Mouse (Mus musculus) monocyte, adult 5-6 weeks (primary cell): ENCODE measurements around the gene Slc1a4. TPM values are rescaled to one million over a fixed set of nuclear protein-coding genes. Genes with fewer than 3 reads are reported as not detected.

Source experiments
- ATAC-seq: fragments of 153-309, 156-312 bp; replicated peaks from 2 replicates; pipeline ENCODE4 v1.8.0; 2017; ENCODE audit warnings: mild to moderate bottlenecking; ENCODE audit not compliant: low TSS enrichment, insufficient number of reproducible peaks, severe bottlenecking, poor library complexity, low FRiP score
- total RNA-seq: library from RNA; stranded (forward); fragments of 200-1000, 200-491, 200-594 nt; gene quantifications from 3 replicates; pipeline ENCODE4 v1.2.3, GENCODE M21; 2017

Slc1a4 gene
- 0.58 to 0.76 TPM in 2 of 3 replicates, not detected in the other for total RNA-seq

- ATAC-seq = peak; percentile 87
Measured at GRCm38 (mm10) chr11:20332561-20333514, at the start of gene Slc1a4. Gene Slc1a4, minus strand, starts transcription at chr11:20332713.

GRCm38 (mm10) chr11:20380106-20380505 is 47.6 kb upstream of the Slc1a4 start:
- no peak for ATAC-seq

GRCm38 (mm10) chr11:20376642-20377041 is 44.1 kb upstream of the Slc1a4 start:
- no peak for ATAC-seq

DNA sequence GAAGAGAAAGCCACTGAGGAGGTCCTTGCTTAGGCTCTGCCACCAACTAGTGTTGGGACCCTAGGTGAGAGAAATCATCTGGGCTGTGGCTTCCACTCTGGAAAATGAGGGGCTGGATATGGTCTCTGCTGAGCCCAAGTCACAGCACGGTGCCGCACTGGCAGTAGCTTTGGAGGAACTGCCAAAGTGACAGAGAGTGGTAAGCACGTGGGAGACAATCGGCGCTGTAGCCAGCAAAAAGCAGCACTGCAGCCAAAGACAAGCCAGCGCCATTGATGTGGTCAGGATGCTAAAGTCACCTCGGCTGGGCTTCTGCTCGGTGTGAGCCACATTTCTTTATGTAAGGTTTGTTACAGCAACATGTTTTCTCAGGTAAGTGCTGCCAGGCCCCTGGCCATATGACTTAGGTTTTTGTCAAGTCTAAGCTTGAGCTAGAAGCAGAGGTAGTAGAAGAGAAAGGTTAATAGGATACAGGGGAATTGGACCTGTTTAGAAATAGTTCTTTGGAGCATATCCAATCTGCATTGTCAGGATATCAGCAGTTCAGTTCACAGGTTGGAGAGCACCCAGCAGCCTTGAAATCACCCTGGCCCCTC is 40.2 kb upstream of the Slc1a4 start:
- ATAC-seq = no peak

DNA sequence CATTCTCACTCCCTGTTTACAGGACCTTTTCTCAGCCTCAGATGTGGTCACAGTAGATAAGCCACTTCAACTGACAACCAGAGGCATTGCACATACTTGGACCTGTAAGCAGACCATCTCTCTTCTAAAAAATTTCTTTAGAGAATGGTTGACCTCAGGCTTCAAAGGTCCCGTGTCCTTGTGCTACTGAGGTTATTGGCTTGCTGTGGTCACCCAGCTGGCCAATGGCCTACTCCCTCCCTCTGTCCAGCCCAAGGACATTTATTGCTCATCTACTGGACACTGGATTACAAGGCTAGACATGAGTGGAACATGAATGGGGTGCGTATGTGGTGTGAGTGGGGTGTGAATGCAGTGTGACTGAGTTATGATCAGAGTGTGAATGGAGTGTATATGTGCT is 38.0 kb upstream of the Slc1a4 start:
- no peak for ATAC-seq

GRCm38 (mm10) chr11:20366456-20366855 is 33.9 kb upstream of the Slc1a4 start:
- no peak for ATAC-seq

GRCm38 (mm10) chr11:20361354-20361753 is 28.8 kb upstream of the Slc1a4 start:
- ATAC-seq = no peak

DNA sequence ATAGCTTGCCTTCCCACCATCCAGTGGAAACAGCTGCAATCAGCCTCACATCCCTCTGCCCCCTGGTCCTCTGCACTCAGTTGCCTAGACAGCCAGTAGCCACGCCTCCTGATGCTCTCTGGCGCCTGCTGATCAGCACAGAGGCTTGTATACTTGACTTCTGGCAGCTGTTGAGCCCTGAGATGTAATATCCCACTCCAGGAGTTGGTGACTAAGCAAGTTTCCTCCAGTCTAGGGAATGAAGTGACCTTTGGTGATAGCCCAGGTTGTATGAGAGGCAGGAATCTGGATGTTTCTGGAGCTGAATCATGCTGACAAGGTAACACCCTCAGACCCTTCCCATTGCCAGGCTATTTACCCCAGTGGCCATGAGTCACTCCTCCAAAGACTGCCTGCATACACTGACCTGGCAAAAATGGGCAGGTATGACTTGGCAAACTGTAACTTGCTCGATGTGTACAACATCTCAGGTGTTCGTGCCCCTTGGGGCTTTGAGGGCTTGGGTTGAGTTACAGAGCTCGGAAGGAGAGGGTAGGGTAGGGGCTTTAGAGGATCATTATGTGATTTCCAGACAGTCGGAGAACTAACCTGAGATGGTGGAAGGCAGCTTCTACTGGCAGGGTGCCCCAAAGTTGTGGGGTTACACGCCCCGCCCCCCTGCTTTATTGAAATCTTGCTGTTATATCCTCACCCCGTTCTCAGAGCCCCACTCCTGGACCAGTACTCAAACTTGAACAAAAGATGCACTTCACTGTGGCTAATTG is 25.4 kb upstream of the Slc1a4 start:
- no peak for ATAC-seq

- no peak for ATAC-seq
Measured at GRCm38 (mm10) chr11:20348466-20348865, 16.0 kb upstream of the Slc1a4 start.

DNA sequence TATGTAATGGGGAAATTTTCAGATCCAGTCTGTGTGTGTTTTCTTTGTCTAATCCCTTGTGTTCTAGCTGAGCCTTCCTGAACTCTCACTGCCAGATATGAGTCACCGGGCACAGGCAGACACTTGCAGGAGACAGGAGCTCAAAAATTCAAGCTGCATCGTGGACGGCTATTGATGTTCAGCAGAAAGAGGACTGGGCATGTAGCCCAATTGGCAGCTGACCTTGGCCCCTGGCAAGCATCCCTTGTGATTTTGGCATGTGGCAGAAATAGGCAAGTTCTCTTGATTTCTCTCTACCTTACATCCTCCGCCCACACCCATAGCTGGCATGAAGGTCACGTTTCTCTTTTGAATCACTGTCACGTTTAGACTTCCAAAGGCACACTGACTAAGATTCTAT is 15.0 kb upstream of the Slc1a4 start:
- ATAC-seq = no peak

DNA sequence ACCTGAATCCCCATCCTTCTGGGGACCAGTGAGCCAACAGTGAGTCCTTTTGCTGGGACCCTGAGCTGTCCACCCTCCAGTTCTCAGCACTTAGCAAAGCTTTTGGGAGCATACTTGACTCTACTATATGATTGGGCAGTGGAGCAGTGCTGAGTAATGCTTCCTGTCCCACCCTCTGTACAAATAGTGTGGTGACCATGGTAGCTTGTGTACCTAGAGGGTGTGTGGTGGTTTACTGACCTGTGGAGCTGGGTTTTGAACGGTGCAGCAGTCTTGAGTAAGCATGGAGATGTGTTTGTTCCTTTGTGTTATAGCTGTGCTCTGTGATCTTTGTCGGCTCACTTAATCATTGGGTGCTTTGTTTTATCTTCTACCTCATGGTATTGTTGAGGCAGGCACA is 13.9 kb upstream of the Slc1a4 start:
- no peak for ATAC-seq

GRCm38 (mm10) chr11:20343952-20344351 is 11.4 kb upstream of the Slc1a4 start:
- no peak for ATAC-seq

- no peak for ATAC-seq
Measured at GRCm38 (mm10) chr11:20341598-20341997, 9.1 kb upstream of the Slc1a4 start.

DNA sequence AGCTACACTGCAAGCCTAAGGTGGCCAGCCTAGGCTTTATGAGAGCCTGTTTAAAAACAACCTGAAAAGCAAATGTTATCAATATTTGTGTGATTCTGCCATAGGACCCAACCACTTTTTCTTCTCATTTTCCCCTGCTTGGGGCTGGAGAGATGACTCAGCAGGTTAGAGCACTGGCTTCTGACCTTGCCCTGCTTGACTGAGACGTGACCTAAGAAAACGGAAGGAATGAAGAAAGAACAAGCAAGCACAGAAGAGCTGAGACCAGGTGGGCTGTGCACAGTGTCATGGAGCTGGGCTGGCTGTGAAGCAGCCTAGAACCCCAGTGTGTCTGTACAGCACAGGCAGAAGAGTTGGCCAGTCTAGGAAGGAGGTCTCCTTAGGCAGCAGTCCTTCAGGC is 6.2 kb upstream of the Slc1a4 start:
- no peak for ATAC-seq

DNA sequence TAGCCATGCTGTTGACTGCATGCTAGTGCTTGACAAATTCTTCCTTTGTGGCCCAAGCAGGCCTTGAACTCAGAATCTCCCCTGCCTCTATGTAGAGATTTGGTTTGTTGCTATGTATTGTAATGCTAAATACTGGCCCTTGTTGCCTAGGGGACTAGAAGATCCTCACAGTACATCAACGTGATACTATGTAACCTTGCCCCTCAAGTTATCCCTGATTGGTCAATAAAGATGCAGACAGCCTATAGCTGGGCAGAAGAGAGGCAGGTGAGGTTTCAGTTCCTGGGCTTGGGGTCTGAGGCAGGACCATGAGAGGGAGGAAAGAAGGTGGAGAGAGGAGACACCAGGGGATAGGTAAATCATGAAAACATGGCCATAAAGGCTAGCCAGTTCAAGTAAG is 1.8 kb upstream of the Slc1a4 start:
- no peak for ATAC-seq

DNA sequence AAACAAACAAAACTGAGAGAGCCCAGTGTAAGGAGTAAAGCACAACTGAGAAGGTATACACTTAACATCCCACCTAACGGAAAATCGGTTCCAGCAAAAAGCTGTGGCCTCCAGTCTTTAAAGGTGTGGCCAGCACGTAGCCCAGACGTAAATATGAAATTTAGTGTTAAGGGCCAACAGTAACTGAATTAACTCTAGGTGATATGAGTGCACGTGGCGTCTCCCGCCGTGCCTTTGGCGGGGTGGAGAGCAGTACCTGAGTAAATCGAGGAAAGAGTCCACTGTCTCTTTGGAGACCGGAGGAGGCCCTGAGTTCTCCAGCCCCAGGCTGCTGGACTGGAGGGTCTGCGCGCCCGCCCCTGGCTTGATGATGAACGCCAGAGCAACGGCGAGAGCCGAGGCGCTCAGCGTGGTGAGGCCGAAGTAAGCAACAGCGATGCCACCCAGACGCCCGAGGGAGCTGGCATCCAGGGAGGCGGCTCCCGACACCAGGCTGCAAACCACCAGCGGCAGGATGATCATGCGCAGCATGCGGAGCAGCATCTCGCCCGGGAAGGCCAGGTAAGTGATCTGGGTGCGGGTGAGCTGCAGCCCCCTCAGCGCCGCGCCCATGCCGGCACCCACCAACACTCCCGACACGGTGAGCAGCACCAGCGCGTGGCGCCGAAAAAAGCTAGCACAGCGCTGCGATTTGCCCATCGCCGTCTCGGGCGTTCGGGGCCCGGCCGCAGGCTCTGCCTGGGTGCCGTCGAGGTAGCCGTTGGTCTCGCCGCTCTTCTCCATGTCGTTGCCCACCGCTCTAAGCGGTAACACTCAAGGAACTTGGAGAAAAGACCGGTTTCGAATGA is 599 bp downstream of the Slc1a4 start:
- no peak for ATAC-seq

DNA sequence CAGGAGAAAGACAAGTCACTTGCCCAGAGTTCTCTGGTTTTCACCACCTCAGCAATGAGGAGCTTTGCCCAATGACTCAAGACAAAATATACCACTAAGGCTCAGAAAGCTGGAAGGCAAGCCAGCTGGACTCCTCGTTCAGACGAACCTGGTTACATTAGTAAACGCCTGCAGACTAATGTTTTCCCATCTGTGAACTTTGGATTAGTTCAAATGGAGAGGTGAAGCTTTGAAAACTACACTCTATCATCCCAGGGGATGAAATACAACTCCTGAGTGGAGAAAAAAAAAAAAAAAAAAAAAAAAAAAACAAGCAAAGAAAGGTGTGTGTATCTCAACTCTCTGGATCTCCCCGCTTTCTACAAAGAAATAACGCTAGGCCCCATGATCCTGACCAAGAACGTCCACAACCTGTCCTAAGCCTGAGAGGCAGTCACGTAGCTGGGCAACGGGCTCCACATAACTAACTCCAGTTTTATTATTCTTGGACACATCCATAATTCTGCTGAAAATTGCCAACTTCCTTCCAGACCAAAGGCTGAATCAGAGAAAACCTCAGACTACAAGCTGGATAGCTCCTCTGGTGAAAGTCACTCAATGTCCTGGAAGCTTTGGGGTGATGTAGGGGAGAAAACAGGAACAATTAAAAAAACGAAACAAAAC is 1.4 kb downstream of the Slc1a4 start:
- ATAC-seq = no peak

DNA sequence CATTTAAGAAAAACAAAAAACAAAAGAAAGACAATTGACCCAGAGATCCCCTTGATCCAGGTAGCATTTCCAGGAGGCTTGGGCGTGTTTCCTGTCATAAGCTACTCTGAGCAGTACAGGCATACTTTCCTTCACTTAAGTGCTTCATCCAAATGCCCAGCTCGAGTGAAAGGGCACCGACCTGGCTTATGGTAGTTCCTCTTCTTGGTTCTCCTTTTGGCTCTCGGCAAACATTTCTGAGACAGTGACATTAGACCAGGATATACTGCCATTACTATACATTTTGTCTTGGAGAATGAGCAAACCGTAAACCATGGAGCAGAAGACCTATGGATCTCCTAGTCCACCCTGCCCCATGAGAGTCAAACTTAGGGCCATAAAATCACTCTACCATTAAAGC is 2.8 kb downstream of the Slc1a4 start:
- ATAC-seq = no peak
